Mouse (Mus musculus): ENCODE results near the gene Ccn1.

Gene Ccn1

GRCm38 (mm10) chr3:145649852-145650202 is at the start of gene Ccn1:
TSS of gene Ccn1 (minus strand) at chr3:145649981.
- DNase-seq = peak; percentile 91 to 95

GRCm38 (mm10) chr3:145693361-145693760 is 43.6 kb upstream of the Ccn1 start:
- DNase-seq = no peak

GRCm38 (mm10) chr3:145692037-145692436 is 42.3 kb upstream of the Ccn1 start:
- DNase-seq = peak; percentile 38 to 68

GRCm38 (mm10) chr3:145691415-145691814 is 41.6 kb upstream of the Ccn1 start:
- DNase-seq = no peak

GRCm38 (mm10) chr3:145689271-145689670 is 39.5 kb upstream of the Ccn1 start:
- no peak for DNase-seq

GRCm38 (mm10) chr3:145687836-145688235 is 38.1 kb upstream of the Ccn1 start:
- no peak for DNase-seq

- DNase-seq = peak; percentile 9 to 64
Measured at GRCm38 (mm10) chr3:145684604-145685441, 35.0 kb upstream of the Ccn1 start.

- no peak for DNase-seq
Measured at GRCm38 (mm10) chr3:145684201-145684600, 34.4 kb upstream of the Ccn1 start.

GRCm38 (mm10) chr3:145681348-145681935 is 31.7 kb upstream of the Ccn1 start:
- DNase-seq = no peak

- DNase-seq = no peak
Measured at GRCm38 (mm10) chr3:145680686-145681085, 30.9 kb upstream of the Ccn1 start.

- no peak for DNase-seq
Measured at GRCm38 (mm10) chr3:145676212-145676611, 26.4 kb upstream of the Ccn1 start.

- DNase-seq = no peak
Measured at GRCm38 (mm10) chr3:145674815-145675214, 25.0 kb upstream of the Ccn1 start.

GRCm38 (mm10) chr3:145666383-145666782 is 16.6 kb upstream of the Ccn1 start:
- no peak for DNase-seq

- peak; percentile 32 to 64 for DNase-seq
Measured at GRCm38 (mm10) chr3:145656993-145657713, 7.4 kb upstream of the Ccn1 start.

- no peak for DNase-seq
Measured at GRCm38 (mm10) chr3:145654944-145655343, 5.2 kb upstream of the Ccn1 start.

- DNase-seq = no peak
Measured at GRCm38 (mm10) chr3:145654028-145654427, 4.2 kb upstream of the Ccn1 start.

- DNase-seq = peak; percentile 87 to 91
Measured at GRCm38 (mm10) chr3:145653191-145653940, 3.6 kb upstream of the Ccn1 start.

GRCm38 (mm10) chr3:145652322-145653131 is 2.7 kb upstream of the Ccn1 start:
- peak; percentile 55 to 67 for DNase-seq

- DNase-seq = no peak
Measured at GRCm38 (mm10) chr3:145651978-145652321, 2.2 kb upstream of the Ccn1 start.

- DNase-seq = peak; percentile 53 to 59
Measured at GRCm38 (mm10) chr3:145651029-145651977, 1.5 kb upstream of the Ccn1 start.

Measured in lung, postnatal 4 days (tissue).